Mouse (Mus musculus): ENCODE data around the gene Trim60. TPM values are rescaled to one million over a fixed set of nuclear protein-coding genes. Genes with fewer than 3 reads are reported as not detected.
A peak's percentile ranks its signal among the peaks of the same experiment; 100 is the strongest.

Trim60 gene
- total and polyA plus RNA-seq, 2 experiments, result not detected

DNA sequence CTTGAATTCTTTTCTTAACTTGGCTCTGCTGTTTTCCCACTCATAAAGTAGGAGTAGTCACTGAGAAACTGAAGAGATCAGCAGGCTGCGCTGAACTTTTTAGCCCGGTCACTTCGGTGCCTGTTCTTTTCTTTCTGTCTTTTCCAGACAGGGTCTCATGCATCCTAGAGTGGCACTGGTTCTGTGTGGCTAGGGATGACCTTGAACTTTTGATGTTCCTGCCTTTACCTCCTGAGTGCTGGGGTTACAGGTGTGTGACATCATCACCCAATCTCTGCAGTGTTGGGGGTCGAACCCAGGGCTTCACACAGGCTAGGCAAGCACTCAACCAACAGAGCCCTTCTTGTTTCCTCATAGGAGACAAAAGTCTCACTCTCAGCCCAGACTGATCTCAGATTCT lies 38.3 kb upstream of the Trim60 start:
- no peak for DNase-seq (ENCODE audit: extremely low read depth, low read depth, low spot score)
- Histone ChIP-seq H3K79me2 (ENCODE audit: control insufficient read depth, insufficient read depth, low read length) (no peaks in the 10 kb centered on the region), H3K27ac (replicated peaks; ENCODE audit: insufficient read depth, low read depth, low read length) (no peak overlapping the region), H3K36me3 (ENCODE audit: control insufficient read depth, insufficient read depth, low read length) (no peaks in the 10 kb centered on the region), H3K4me3 (ENCODE audit: insufficient read depth, low read depth, low read length) (no peak overlapping the region), H3K9ac (ENCODE audit: low read depth, low read length) (no peak overlapping the region), H3K27me3 (ENCODE audit: control insufficient read depth, insufficient read depth, low read length) (no peaks in the 10 kb centered on the region), H3K4me1 (ENCODE audit: control insufficient read depth, insufficient read depth, low read length) (no peaks in the 10 kb centered on the region)
- WGBS, result 92% methylated on average over 4 of the region's 4 CpGs
- TF ChIP-seq CTCF (IDR thresholded peaks at IDR 0.05; ENCODE audit: low read depth, low read length), result no peak
- no peak for TF ChIP-seq POLR2A (IDR thresholded peaks at IDR 0.05; ENCODE audit: extremely low read depth, insufficient read depth, low read length)

DNA sequence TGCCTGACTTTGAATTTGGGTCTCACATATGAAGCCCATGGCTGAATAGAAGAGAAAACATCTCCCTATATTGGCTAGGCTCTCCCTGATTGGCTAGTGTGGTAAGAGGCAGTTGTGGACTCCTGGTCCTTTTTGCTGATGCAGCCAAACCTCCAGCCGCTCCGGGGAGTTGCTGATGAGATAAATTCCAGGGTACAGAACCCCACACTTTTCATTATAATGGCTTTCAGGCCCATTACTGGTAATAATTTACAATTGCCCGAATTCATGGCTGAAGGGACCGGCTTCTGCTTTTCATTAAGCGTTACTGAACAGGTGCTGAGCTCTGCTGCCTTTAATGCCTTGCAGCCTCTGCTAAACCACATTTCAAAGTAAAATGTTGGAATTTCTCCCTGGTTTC lies 35.6 kb upstream of the Trim60 start:
- Histone ChIP-seq H3K79me2 (ENCODE audit: control insufficient read depth, insufficient read depth, low read length) (no peaks in the 10 kb centered on the region), H3K4me1 (ENCODE audit: control insufficient read depth, insufficient read depth, low read length) (no peaks in the 10 kb centered on the region), H3K9ac (ENCODE audit: low read depth, low read length) (no peak overlapping the region), H3K4me3 (ENCODE audit: insufficient read depth, low read depth, low read length) (no peak overlapping the region), H3K27me3 (ENCODE audit: control insufficient read depth, insufficient read depth, low read length) (no peaks in the 10 kb centered on the region), H3K36me3 (ENCODE audit: control insufficient read depth, insufficient read depth, low read length) (no peaks in the 10 kb centered on the region), H3K27ac (replicated peaks; ENCODE audit: insufficient read depth, low read depth, low read length) (no peak overlapping the region)
- no peak for DNase-seq (ENCODE audit: extremely low read depth, low read depth, low spot score)
- 88% methylated on average over 5 of the region's 5 CpGs for WGBS
- TF ChIP-seq CTCF (IDR thresholded peaks at IDR 0.05; ENCODE audit: low read depth, low read length), result no peak
- no peak for TF ChIP-seq POLR2A (IDR thresholded peaks at IDR 0.05; ENCODE audit: extremely low read depth, insufficient read depth, low read length)

DNA sequence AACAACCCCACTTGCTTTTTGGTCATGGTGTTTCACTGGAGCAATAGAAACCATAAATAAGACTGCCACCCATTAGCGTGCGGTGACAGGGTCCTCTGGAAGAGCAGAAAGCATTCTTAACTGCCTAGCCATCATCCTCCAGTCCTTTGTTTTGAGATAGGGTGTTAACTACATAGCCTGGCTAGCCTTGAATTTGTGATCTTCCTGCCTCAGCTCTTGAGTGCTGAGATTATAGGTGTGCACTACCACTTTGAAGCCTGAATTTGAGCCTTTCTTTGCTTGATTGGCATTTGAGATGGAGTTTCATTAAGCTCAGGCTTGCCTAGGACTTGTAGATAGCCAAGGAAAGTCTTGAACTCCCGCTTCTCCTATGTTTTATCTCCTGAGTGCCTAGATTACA lies 35.2 kb upstream of the Trim60 start:
- Histone ChIP-seq H3K4me1 (ENCODE audit: control insufficient read depth, insufficient read depth, low read length) (no peaks in the 10 kb centered on the region), H3K27me3 (ENCODE audit: control insufficient read depth, insufficient read depth, low read length) (no peaks in the 10 kb centered on the region), H3K9ac (ENCODE audit: low read depth, low read length) (no peak overlapping the region), H3K27ac (replicated peaks; ENCODE audit: insufficient read depth, low read depth, low read length) (no peak overlapping the region), H3K4me3 (ENCODE audit: insufficient read depth, low read depth, low read length) (no peak overlapping the region), H3K79me2 (ENCODE audit: control insufficient read depth, insufficient read depth, low read length) (no peaks in the 10 kb centered on the region), H3K36me3 (ENCODE audit: control insufficient read depth, insufficient read depth, low read length) (no peaks in the 10 kb centered on the region)
- 93% methylated on average over 3 of the region's 3 CpGs for WGBS
- DNase-seq (ENCODE audit: extremely low read depth, low read depth, low spot score), result no peak
- no peak for TF ChIP-seq POLR2A (IDR thresholded peaks at IDR 0.05; ENCODE audit: extremely low read depth, insufficient read depth, low read length)
- no peak for TF ChIP-seq CTCF (IDR thresholded peaks at IDR 0.05; ENCODE audit: low read depth, low read length)

DNA sequence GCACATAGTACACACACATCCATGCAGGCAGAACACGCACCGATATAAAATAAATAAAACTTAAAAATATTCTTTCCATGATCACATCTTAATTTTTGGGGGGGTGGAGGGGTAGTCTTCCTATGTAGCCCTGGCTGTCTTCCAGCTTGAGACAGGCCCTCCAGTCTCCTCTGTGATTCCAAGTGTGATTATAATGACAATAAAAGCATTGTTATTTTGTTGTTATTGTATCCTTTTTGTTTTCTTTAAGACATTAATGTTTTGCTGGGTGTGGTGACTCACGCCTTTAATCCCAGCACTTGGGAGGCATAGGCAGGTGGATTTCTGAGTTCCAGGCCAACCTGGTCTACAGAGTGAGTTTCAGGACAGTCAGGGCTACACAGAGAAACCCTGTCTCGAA lies 29.4 kb upstream of the Trim60 start:
- peaks cover 4% of the 10 kb centered on the region; the same call in 1 of the 2 replicates for H3K4me1 ChIP-seq (ENCODE audit: control insufficient read depth, insufficient read depth, low read length)
- WGBS, result 88% methylated on average over 4 of the region's 4 CpGs

GRCm38 (mm10) chr8:65047193-65047592 lies 28.8 kb upstream of the Trim60 start:
- Histone ChIP-seq H3K4me1 (ENCODE audit: control insufficient read depth, insufficient read depth, low read length) (peaks cover 4% of the 10 kb centered on the region; the same call in 1 of the 2 replicates), H3K79me2 (ENCODE audit: control insufficient read depth, insufficient read depth, low read length) (no peaks in the 10 kb centered on the region), H3K9ac (ENCODE audit: low read depth, low read length) (no peak overlapping the region), H3K4me3 (ENCODE audit: insufficient read depth, low read depth, low read length) (no peak overlapping the region), H3K27ac (replicated peaks; ENCODE audit: insufficient read depth, low read depth, low read length) (no peak overlapping the region), H3K36me3 (ENCODE audit: control insufficient read depth, insufficient read depth, low read length) (no peaks in the 10 kb centered on the region), H3K27me3 (ENCODE audit: control insufficient read depth, insufficient read depth, low read length) (no peaks in the 10 kb centered on the region)
- TF ChIP-seq POLR2A (IDR thresholded peaks at IDR 0.05; ENCODE audit: extremely low read depth, insufficient read depth, low read length), result no peak
- TF ChIP-seq CTCF (IDR thresholded peaks at IDR 0.05; ENCODE audit: low read depth, low read length), result no peak
- DNase-seq (ENCODE audit: extremely low read depth, low read depth, low spot score), result peak; percentile 69
- 44% methylated on average over 4 of the region's 4 CpGs for WGBS

More for the DNA sequence above, 29.4 kb upstream of the Trim60 start:
- Histone ChIP-seq H3K79me2 (ENCODE audit: control insufficient read depth, insufficient read depth, low read length) (no peaks in the 10 kb centered on the region), H3K27ac (replicated peaks; ENCODE audit: insufficient read depth, low read depth, low read length) (no peak overlapping the region), H3K4me3 (ENCODE audit: insufficient read depth, low read depth, low read length) (no peak overlapping the region), H3K9ac (ENCODE audit: low read depth, low read length) (no peak overlapping the region), H3K27me3 (ENCODE audit: control insufficient read depth, insufficient read depth, low read length) (no peaks in the 10 kb centered on the region), H3K36me3 (ENCODE audit: control insufficient read depth, insufficient read depth, low read length) (no peaks in the 10 kb centered on the region)
- DNase-seq (ENCODE audit: extremely low read depth, low read depth, low spot score), result no peak
- TF ChIP-seq CTCF (IDR thresholded peaks at IDR 0.05; ENCODE audit: low read depth, low read length), result no peak
- TF ChIP-seq POLR2A (IDR thresholded peaks at IDR 0.05; ENCODE audit: extremely low read depth, insufficient read depth, low read length), result no peak

- H3K79me2 ChIP-seq (ENCODE audit: control insufficient read depth, insufficient read depth, low read length), result no peaks in the 10 kb centered on the region
- H3K9ac ChIP-seq (ENCODE audit: low read depth, low read length), result peak overlapping the region; percentile 16; the same call in 1 of the 2 replicates
- 25% methylated on average over 5 of the region's 5 CpGs for WGBS
- H3K27ac ChIP-seq (replicated peaks; ENCODE audit: insufficient read depth, low read depth, low read length), result no peak overlapping the region; the same call in 1 of the 2 replicates
- no peaks in the 10 kb centered on the region for H3K36me3 ChIP-seq (ENCODE audit: control insufficient read depth, insufficient read depth, low read length)
- DNase-seq (ENCODE audit: extremely low read depth, low read depth, low spot score), result peak; percentile 38
- TF ChIP-seq CTCF (IDR thresholded peaks at IDR 0.05; ENCODE audit: low read depth, low read length) (no peak), POLR2A (IDR thresholded peaks at IDR 0.05; ENCODE audit: extremely low read depth, insufficient read depth, low read length) (no peak)
- no peak overlapping the region for H3K4me3 ChIP-seq (ENCODE audit: insufficient read depth, low read depth, low read length)
- H3K27me3 ChIP-seq (ENCODE audit: control insufficient read depth, insufficient read depth, low read length), result no peaks in the 10 kb centered on the region
- H3K4me1 ChIP-seq (ENCODE audit: control insufficient read depth, insufficient read depth, low read length), result peaks cover 4% of the 10 kb centered on the region; the same call in 1 of the 2 replicates
These were observed 28.2 kb upstream of the Trim60 start for GRCm38 (mm10) chr8:65046565-65046964.
